Mouse (Mus musculus): ENCODE data around the gene Lyg2. TPM values are rescaled to one million over a fixed set of nuclear protein-coding genes. Genes with fewer than 3 reads are reported as not detected.

The Lyg2 gene
- total RNA-seq (2015) (not detected in 2 replicates), total RNA-seq (2017) (not detected in 2 replicates)

GRCm38 (mm10) chr1:37916393-37916792, at the start of gene Lyg2:
Gene Lyg2, minus strand, starts transcription at chr1:37916493.
- ATAC-seq (replicated peaks; ENCODE audit: poor library complexity): no peak

GRCm38 (mm10) chr1:37965571-37965970, 49.3 kb upstream of the Lyg2 start:
- ATAC-seq (replicated peaks; ENCODE audit: poor library complexity): no peak

DNA sequence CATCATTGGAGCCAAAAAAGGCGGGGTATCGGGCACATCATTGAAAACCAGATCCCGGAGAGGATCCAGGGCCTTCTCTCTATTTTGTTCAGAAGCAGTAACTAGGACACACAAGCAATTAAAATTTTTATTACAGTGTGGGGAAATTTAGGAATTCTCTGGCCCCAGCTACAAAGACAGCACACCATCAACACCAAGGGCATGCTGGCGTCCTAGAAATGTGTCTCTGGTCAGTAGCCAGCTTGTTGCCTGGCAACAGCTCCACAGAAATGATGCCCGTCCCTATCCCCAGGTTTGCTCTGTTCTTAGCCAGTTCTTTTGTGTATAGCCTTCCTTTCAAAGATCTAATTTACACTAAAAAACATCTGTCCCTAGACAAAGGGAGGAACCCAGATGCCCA, 43.2 kb upstream of the Lyg2 start:
- ATAC-seq (replicated peaks; ENCODE audit: poor library complexity): no peak

DNA sequence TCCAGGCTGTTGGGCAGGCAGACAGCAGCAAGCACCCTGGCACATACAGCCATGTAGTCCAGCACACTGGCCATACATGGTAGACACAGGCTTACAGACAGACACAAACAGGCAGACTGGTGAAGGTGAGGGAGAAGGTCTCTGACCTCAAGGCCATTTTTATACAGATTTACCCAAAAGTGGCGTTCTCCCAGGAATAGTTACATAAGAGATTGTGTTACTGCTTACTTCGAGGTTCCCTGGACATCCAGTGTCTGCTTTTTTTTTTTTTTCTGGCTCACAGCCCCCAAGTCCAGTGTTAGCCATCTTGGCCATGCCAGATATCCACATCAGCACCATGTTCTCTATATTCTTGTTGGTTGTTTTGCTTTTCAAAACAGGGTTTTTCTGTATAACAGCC, 42.2 kb upstream of the Lyg2 start:
- no peak for ATAC-seq (replicated peaks; ENCODE audit: poor library complexity)

- ATAC-seq (replicated peaks; ENCODE audit: poor library complexity): no peak
Observed at GRCm38 (mm10) chr1:37957659-37958058, 41.4 kb upstream of the Lyg2 start, which contains the start of gene Lyg1. Gene Lyg1, minus strand, starts transcription at chr1:37957759.

- ATAC-seq (replicated peaks; ENCODE audit: poor library complexity): no peak
Observed at GRCm38 (mm10) chr1:37956690-37957431, 40.6 kb upstream of the Lyg2 start.

DNA sequence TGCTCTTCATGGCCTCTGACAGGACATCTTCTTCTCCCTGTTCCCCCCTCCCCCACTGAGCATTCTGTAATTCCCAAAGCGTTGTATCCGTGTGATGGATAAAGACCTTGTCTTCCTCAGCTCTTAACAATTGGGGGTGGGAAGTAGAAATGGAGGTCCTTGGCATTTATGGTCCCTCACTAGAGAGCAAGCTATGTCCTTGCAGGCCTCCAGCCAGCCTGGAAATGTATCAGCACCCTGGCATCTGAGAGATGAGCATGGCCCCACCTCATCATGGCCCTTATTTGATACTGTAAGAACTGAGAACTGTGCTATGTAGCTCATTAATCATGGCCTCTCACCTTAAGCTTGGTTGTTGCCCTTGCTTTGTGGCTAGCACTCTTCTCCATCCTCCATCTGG, 39.0 kb upstream of the Lyg2 start:
- no peak for ATAC-seq (replicated peaks; ENCODE audit: poor library complexity)

GRCm38 (mm10) chr1:37954786-37955185, 38.5 kb upstream of the Lyg2 start:
- no peak for ATAC-seq (replicated peaks; ENCODE audit: poor library complexity)

DNA sequence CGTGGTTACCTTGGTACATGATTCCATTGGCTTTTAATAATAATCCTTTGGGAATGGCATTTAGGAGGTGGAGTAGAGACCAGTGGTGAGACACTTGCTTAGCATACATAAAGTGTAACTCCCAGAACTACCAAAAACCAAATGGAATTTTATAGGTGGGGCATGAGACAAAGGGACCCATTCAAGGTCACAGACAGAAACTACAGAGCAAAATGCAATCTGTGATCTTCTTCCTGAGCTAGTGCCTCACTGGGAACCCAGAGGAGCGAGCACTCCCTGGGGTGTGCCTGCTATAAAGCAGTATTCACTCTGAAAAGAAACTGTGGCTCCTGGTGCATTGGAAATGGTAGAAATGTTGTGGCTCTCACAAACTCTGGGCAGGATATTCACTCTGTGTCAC, 32.6 kb upstream of the Lyg2 start:
- no peak for ATAC-seq (replicated peaks; ENCODE audit: poor library complexity)

- peak; percentile 17; the same call in 1 of the 2 replicates for ATAC-seq (replicated peaks; ENCODE audit: poor library complexity)
Observed at GRCm38 (mm10) chr1:37931806-37932205, 15.5 kb upstream of the Lyg2 start.

DNA sequence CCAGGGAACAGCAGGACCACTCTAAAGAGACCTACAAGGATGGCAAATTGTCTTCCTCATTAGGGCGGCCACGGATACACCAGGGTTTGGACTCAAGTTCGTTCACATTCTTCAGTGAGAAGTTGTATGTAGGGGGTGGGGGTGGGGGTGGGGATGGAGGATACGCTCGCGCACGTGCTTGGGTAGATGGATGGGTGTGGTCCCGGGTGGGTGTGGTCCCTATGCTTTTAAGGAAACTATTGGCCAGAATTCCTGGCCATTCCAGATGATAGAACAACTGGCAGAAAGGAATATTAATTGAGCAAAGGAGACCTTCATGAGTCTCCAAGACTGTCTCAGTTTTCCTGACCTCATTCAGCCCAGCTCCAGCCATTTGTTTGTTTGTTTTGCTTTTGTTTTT, 9.7 kb upstream of the Lyg2 start:
- ATAC-seq (replicated peaks; ENCODE audit: poor library complexity): no peak

DNA sequence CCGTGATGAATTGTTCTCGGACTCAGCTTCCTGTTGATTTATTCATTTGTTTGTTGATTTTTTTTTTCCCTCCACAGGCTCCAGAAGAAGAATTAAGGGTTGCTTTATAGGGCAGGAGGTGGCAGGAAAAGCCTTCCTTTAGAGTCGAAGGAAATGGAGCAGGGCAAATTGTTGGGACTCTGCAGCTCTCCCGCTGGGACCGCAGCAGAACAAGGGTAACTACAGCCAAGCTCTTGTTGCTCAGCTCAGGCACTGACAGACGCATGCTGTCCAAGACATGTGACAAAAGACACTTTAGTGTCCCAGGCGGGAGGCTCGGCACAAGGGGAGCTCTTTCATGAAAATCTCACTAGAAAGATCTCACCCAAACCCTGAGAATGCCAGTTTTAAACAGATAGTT, 6.2 kb upstream of the Lyg2 start:
- ATAC-seq (replicated peaks; ENCODE audit: poor library complexity): no peak

DNA sequence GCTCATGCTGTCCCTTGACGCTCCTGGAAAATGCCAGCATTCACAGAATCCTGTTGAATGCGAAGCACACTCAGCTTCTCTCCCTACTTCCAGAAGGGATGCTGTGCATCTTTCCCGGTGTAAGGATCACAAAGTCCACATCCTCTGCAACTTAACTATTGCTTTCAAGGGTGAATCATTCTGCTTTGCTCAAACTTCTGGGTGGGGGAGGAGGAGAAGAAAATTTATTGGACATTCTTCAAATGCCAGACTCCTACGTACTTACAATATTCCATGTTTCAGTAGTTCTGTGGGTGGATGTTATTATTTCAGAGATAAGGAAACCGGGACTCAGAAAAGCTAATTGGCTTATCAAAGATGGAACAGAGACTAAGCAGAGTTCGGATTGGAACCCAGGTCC, 1.8 kb upstream of the Lyg2 start:
- ATAC-seq (replicated peaks; ENCODE audit: poor library complexity): no peak

DNA sequence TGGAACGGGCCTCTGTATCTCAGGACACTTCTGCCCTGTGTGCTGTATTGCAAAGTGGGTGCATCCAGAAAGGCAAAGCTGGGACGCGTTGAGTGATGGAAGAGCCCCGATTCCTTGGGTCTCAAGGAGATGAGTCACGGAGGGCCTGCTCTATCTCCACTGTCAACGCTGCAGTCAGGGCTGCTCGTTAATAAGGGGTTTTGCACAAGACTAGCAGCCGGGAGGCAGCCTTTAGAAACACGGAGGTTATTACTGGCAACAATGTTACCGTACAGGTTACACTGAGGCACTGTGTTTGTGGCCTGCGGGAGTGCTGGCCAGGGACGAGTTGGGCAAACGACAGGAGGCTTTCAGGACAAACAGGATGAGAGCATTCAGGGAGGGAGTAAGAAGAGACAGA, 1.4 kb upstream of the Lyg2 start:
- ATAC-seq (replicated peaks; ENCODE audit: poor library complexity): no peak

GRCm38 (mm10) chr1:37912751-37913150, 3.5 kb downstream of the Lyg2 start:
- no peak for ATAC-seq (replicated peaks; ENCODE audit: poor library complexity)

DNA sequence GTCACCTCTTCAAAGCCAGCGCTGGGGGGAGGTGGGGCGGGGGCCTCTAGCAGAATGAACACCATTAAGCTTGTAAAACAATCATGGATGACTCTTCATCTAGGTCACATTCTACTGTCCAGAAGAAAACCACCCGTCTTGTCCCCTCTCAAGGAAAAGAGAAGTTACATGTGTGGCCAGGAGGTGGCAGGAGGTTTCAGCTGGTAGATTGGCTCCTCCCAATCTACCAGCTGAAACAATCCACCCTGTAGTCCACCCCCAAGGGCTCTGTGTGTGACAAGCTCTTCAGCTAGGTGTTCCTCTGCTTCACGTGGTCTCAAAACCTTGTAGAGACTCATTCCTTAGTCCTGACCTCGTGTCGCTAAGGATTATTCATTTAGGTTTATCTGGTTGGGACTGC, 13.1 kb downstream of the Lyg2 start:
- peak; percentile 92 for ATAC-seq (replicated peaks; ENCODE audit: poor library complexity)

GRCm38 (mm10) chr1:37900288-37900687, 16.0 kb downstream of the Lyg2 start:
- no peak for ATAC-seq (replicated peaks; ENCODE audit: poor library complexity)

- no peak for ATAC-seq (replicated peaks; ENCODE audit: poor library complexity)
Observed at GRCm38 (mm10) chr1:37899816-37900215, 16.5 kb downstream of the Lyg2 start.

DNA sequence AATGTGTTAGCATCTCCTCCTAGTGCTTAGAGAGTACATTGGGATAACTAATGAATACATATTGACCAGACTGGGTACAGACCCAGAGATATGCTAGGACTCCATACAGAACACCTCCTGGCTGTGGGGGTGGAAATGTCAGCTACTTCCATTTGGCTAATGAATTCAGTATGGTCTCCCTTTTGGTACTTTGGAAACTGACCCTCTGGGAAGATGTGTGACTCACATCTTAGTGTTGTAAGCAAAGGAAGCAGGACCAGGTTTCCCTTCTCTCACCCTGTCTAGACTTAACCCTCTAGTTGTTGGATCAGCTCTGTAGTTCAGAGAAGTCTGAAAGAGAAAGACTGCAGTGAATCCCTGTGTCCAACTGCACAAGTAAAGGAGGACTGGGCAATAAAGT, 21.7 kb downstream of the Lyg2 start:
- no peak for ATAC-seq (replicated peaks; ENCODE audit: poor library complexity)

GRCm38 (mm10) chr1:37891400-37891799, 24.9 kb downstream of the Lyg2 start:
- ATAC-seq (replicated peaks; ENCODE audit: poor library complexity): peak; percentile 44

DNA sequence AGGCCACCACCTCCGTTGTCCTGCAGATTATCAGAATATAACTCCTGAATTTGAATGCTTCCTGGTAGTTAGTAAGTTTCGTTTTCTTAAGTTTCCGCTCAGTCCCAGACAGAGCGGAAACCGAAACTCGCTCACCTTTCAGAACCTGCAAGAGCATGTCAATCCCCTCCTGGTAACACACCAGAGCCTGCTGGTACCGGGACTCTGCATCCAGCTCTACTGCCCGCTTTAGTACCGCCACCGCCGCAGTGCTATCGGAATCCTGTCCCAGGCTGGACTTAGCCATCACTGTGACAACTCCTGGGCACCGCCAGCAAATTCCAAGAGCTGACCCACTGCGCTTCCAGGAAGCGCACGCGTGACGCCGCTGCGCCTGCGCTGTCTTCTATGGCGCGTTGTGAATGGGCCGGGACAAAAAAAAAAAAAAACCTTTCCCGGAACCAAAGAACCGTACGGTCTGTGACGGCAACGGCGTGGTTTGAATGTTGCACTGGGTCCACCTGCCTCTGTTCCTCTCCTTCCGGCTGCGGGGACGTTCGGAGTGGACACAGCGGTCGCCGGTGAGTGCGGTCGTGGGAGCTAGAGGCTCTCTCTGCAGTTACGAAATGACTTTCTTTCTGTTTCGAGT, 26.2 kb downstream of the Lyg2 start, which contains the start of the genes Mitd1 and Mrpl30:
TSS of gene Mitd1 (minus strand) at position 387 of the 628 bp plus-strand sequence.
TSS of gene Mrpl30 (plus strand) at position 453 of the 628 bp plus-strand sequence.
- ATAC-seq (replicated peaks; ENCODE audit: poor library complexity): peak; percentile 94

DNA sequence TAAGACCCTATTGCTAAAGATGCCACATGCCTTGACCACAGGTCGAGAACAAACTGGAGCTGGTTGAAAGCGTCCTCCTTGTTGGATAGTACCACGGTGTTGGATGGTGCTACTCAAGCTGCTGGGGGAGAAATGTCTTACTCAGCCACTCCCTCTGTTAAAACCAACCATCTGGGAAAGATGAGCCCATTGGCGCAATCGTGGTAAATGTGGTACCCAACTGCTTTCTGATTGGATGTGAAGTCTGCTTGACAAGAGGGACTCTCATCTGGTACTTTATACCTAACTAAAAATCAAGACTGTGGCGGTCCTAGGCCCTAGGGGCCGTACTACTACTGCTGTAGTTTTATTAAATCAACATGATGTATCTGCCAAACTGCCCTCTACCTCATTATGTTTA, 27.1 kb downstream of the Lyg2 start:
- no peak for ATAC-seq (replicated peaks; ENCODE audit: poor library complexity)

All from megakaryocyte progenitor cell, adult 5-6 weeks (primary cell).